Mouse (Mus musculus) layer of hippocampus, adult 18-20 months (tissue): Measurements from ENCODE around the gene Il12a. TPM values are rescaled to one million over a fixed set of nuclear protein-coding genes. Genes with fewer than 3 reads are reported as not detected.

ENCODE experiments used
- DNase-seq, 2 experiments: peaks; one replicate each; pipeline ENCODE4 v3.0.0; 2022; ENCODE audit warnings: low spot score in 2 of 2
- total RNA-seq, 2 experiments: library from RNA; stranded (reverse); gene quantifications; 2 replicates each; pipeline ENCODE4 v1.2.3; 2021

The Il12a gene
- total RNA-seq, 2 experiments from 2014 or later, result 0.76 to 1.0 TPM

DNA sequence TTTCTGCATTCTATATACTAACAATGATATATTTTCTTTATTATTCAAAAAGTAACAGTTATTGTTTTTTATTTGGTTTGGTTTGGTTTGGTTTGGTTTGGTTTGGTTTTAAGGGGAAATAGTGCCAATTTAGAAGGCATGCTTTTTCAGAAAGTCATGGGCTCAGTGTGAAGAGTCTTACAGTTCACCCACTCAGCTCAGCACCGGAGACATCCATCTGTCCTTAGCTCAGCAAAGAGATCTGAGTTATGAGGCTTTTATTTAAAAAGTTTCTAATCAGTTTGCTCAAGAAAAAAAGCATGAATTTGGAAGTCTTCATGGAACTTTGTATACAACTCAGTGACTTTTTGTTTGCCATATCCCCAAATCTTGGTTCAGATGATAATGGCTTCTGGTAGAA, 6.2 kb upstream of the Il12a start:
- DNase-seq, result no peak

DNA sequence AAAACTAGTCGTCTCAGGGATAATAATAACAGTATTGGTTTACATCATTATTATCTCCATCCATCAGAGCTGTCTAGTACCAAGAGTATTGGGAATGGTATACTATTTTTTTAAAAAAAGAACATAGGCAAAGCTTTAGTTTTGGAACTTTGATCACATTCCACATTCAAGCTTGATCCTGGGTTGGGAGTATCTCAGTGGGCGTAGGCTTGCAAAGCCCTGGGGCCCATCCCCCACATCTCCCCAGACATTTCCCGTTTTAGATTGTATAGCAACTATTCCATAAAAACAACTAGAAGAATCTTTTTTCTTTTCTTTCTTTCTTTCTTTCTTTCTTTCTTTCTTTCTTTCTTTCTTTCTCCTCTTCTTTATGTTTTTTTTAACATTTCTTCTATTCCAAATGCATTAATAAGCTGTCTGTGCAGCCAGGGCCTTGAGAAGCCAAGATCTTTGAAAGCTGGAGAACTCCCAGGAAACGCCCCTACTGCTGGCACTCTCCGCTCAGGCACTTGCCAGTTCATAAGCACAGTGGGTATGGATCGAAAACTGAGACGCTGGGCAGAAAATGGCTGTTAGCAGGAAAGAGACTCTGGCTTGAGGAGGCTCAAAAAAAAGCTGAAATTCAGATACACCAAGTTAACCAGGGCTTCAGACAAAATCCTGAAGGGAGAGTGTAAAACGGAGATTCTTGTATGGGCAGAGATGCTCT, 3.4 kb upstream of the Il12a start:
- peak; percentile 28 to 61 for DNase-seq

DNA sequence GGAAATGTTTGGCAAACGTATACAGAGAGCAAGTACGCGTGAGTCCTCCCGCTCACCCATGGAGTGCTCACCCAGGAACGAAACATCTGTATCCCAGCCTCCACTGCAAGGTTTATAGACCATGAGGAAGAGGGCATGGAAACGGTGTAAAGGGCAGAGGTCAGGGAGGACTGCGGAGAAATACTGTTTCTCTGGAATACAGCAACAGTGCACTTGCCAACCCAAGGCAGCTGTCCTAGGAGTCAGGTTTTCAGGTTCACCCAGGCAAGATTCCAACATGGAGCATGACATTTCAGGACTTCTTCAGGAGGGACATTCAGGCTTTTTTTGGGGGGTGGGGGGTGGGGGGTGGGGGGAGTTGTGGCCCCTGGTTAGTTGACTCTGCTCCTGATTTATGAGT, 1.1 kb upstream of the Il12a start:
- DNase-seq, result no peak

DNA sequence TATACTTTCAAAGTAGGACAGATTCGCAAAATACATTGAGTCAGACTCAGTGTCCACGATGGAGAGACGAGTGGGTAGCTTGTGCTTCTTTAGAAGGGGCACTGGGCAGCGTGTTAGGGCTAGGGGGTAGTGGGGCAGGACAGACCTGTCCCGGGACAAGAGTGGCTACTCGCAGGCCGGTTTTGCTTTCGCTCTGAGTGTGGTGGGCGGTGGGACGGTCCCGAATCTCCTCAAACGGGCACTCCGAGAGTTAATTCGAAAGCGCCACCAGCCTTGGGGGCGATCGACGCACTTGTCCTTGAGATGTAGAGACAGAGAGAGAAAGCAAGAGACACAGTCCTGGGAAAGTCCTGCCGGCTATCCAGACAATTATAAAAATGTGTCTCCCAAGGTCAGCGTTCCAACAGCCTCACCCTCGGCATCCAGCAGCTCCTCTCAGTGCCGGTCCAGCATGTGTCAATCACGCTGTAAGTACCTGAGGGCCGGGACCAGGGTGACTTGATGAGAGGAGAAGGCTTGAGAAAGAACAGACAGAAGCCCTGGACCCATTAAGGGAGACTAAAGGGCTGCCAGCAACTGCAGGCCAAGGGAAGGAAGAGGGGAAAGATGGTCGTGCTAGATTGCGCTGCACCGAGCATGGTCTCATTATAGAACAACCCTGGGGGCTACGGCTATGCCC, 795 bp downstream of the Il12a start:
- no peak for DNase-seq

DNA sequence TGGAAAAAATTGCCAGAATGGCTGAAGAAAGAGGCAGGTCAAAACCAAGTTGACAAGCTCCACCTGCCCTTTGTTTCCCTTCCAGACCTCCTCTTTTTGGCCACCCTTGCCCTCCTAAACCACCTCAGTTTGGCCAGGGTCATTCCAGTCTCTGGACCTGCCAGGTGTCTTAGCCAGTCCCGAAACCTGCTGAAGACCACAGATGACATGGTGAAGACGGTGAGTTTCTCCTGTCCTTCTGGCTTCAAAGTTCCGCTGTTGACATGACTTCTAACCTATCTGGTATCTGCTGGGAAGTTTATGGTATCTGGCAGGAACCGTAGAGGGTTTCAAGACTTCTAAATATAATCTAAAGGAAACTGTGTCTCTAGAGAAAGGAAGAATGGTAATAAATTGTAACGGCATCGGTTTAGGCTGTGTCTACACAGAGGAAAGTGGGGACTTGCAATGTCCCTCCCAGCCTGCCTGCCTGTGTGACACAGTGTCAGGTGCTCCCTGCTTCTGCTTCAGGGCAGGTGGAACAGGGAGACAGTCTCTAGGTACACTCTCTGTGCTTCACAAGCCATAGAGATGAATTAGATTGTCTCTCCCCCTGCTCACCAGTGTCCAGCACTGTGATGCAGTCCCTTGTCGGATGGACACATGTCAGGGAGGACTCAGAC, 1.6 kb downstream of the Il12a start:
- no peak for DNase-seq

DNA sequence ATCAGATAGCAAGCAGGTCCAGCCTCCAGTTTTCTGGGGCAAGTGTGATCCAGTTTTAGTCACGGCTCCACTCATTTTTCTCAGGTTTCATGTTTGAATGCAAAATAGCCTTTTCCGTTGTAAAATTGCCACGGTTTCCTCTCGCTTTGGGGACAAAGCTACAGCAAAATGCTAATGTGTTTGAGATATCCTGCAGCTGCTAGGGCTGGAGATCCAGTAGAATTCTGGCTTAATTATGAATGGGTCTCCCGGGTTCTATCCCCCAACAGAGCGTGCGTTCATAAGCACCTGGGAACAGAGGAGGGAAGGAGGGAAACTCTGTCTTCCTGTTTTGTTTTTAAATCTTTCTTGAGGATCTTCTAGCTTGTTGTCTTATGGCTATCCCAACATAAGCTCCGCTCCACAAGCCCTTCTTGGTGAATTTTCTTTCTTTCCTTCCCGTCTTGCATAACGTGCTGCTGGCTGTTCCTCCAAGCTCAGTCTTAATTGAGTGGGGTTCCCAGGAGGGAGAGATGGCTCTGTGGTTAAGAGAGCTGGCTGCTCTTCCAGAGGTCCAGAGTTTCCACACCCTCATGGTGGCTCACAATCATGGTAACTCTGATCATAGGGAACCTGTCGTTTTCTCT, 2.3 kb downstream of the Il12a start:
- no peak for DNase-seq

DNA sequence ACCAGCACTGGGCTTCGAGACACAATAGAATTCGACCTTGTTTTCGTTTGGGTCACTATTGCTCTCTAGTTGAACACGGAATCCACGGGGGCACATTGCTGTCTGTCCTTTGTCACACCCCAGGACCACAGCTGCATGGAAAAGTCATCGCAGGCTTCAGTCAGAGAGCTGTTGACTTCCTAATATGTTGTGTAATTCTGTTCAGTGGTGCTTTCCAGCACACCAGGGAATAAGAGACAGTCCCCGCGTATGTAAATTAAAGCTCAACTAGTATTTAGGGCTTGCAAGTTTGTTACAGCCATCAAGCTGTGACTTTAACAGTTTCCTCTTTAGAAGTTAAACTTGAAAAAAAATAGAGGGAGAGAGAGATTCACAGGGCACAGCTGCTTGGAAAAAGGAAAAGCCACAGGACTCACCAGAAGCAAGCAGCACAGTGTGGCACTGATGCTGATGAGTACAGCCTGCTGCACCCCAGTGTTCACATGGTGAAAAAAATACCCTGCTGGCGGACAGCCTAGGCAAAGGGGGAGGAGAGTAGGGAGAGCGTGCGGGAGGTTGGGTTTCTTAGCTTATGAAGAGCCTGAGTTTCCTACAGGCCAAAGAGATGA, 3.1 kb downstream of the Il12a start:
- DNase-seq, result peak; percentile 78 to 84

DNA sequence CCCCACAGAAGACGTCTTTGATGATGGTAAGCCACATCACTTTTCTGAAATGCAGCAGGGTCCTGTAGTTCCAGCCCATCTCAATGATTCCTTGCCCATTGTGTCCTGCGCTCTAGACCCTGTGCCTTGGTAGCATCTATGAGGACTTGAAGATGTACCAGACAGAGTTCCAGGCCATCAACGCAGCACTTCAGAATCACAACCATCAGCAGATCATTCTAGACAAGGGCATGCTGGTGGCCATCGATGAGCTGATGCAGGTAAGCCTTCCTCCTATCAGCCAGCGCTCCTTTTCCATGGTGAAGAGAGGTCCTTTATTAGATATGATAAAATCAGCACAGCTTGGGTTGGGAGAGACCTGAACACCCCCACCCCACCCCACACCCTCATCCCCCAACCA, 4.9 kb downstream of the Il12a start:
- DNase-seq, result no peak

DNA sequence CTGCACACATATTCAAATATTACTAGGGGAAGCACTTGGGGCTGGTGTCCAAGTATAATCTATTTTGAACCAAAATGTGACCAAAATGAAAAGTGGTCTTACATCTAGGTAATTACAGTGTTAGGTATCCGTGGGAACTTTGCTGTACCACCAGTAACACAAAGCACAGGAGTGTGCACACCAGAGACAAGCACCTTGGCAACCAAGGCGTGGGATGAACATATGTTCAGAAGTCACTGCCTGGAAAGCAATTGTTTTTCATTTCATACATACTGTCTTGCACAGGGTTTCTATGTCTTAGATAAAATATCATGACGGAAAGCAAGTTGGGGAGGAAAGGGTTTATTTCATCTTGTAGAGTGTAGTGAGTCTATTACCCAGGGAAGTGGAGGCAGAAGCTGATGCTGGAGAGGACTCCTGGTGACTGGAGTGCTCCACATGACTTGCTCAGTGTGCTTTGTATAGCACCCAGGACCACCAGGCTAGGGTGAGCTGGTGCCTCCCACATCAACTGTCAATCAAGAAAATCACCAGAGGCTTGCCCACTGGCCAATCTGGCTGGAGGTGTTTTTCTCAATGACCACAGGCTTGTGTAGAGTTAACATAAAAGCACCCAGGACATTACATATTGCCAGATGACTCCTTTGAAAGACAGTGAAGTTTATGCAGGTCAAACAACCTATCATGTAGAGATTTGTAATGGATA, 6.2 kb downstream of the Il12a start:
- DNase-seq, result peak in 1 of 2 experiments; percentile 43

DNA sequence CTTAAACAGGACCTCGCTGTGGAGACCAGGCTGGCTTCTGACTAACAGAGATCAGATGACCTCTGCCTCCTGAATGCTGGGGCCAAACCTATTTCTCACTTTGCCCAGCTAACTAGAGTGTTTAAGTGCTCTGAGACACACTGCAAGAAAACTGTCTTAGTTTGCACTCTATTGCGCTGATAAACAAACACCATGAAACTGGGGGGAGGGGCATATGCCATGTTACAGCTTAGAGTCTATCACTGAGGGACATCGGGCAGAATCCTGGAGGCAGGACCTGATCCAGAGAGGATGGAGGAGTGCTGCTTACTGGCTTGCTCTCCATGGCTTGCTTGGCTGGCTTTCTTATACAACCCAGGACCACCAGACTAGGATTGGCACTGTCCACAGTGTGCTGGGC, 8.2 kb downstream of the Il12a start:
- no peak for DNase-seq

DNA sequence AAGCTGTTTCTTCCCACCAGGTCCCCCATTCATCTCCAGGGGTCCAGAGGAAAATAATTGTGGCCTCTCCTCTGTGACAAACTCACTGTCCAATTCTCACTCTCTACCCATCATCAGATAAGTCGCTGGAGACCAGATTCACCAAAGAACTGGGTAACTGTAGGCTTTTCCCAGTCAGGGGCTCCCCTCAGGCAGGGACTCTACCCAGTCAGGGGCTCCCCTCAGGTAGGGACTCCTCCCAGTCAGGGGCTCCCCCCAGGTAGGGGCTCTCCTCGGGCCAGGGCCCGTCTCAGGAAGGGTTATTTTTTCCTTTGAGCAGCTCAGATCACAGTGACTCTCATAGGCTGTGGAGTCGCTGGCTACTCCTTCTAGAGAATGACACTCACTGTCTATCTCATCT, 9.6 kb downstream of the Il12a start:
- no peak for DNase-seq

DNA sequence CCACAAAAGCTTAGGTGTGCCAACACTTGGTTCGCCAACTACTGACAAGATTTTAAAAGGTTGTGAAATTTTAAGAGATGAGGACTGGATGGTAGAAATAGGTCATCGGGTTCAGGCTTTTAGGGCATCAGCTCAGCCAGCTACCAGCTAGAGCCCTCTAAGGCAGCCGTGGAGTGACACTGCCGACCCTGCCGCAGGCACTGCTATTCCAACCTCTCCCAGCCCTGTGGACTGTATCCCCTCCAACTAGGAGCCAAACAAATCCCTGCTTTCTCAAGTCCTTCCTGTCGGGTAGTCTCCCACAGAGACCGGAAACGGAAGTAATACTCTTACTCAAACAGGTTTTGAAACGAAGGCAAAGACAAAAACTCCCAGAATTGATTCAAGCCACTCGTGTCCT, 15.9 kb downstream of the Il12a start:
- no peak for DNase-seq

DNA sequence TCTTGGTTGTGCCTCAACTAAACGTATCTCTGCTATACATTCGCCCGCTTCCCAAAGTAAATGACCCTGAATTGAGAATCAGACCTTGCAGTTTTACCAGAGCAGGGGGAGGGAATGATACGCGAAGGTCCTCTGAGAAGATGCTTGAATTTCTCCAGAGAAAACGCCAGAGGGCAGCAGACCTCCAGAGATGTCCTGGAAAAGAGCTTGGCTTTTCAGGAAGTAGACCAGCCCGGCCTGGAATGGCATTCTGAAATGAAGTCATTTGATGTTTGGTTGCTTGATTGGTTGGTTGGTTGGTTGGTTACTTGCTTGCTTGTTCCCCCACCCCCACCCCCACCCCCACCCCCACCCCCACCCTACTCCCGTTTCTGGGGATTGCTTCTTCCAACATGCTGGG, 17.8 kb downstream of the Il12a start:
- peak in 1 of 2 experiments; percentile 32 for DNase-seq

DNA sequence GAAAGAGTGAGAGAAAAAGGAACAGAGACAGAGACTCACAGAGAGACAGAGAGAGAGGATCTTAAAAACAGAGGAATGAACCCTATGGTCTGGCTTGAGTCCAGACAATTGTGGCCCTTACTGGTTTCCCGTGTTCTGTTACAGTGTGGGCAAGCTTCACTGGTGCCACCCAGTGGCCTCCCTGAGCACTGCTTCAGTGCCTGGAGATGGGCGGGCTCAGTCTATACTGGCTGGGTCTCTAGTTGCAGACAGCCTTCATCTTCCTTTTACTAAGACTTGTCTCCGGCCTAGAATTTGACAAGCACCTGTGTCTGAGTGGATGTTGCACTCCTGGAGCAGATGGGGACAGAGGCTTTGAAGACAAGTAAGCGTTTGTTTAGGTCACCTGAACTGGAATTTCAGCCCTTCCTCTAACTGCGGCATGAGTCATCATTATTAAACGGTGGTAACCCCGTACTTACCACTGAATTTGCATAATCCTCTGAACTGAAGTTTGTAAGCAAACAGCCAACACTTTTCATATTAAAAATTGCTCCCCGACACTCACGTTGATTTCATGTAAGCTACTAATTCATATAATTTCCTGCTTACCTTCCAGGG, 18.9 kb downstream of the Il12a start:
- peak; percentile 49 to 90 for DNase-seq

DNA sequence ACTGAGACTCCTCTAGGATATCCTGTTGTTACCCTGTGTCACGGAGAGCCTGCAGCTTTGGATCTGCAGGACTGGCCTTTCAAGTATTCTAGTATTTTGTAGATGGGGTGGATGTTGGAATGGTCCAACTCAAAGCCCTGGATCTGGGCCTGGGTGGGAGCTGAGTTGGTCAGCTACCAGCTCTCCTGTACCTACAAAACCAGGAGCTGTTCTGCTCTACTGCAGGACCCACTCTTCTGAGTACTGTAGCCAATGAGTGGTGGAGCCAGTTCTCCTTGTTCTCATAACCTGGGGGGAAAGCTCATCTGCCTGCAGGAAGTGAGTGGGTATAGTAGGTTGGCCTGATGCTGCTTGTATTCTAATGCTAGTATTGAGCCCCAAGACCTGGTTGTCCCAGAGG, 20.0 kb downstream of the Il12a start:
- DNase-seq, result no peak

DNA sequence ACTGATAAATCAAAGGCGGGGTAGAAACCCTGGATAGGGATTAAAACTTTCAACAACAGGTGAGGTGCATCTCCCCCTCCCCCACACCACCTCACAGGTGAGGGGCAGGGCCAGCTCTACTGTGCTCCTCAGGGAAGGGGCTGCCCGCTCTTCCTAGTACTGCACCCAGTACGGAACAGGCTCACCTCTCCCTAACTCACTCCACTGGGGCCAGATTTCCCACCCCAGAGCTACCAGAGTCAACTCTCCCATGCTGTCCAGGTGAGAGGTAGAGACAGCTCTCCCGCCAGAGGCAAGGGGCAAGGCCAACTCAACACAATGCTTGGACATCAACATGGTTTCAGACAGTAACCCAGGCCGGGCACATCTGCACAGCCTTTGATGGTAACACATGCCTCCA, 21.1 kb downstream of the Il12a start:
- no peak for DNase-seq

DNA sequence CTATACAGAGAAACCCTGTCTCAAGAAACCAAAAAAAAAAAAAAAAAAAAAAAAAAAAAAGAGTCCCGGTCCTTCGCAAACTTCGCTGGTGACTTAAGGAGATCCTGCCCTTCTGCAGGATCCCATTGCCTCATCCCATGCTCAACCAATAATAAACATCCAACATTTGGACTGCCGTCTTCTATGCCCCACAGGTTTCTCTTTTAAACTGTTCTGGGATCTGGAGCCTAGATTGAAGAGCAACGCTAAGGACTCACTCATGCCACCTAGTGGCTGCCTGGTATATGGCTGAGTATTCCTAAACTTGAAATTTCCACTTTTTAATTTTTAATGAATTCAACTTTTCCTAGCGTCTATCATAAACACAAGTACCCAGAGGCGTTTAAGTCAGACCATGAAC, 23.1 kb downstream of the Il12a start:
- DNase-seq, result peak in 1 of 2 experiments; percentile 73

DNA sequence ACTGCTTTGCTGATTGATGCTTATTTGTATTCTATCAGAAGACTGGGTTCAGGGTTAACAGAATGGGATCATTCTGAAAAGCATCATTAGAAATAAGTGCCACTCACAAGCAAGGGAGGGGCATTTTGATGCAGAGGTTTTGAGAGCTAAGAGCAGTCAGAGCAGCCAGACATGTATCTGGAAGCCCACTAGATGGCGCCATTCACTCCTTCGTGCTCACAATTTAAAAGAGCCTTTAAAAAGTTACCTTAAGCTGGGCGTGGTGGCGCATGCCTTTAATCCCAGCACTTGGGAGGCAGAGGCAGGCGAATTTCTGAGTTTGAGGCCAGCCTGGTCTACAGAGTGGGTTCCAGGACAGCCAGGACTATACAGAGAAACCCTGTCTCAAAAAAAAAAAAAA, 26.9 kb downstream of the Il12a start:
- DNase-seq, result peak in 1 of 2 experiments; percentile 72

DNA sequence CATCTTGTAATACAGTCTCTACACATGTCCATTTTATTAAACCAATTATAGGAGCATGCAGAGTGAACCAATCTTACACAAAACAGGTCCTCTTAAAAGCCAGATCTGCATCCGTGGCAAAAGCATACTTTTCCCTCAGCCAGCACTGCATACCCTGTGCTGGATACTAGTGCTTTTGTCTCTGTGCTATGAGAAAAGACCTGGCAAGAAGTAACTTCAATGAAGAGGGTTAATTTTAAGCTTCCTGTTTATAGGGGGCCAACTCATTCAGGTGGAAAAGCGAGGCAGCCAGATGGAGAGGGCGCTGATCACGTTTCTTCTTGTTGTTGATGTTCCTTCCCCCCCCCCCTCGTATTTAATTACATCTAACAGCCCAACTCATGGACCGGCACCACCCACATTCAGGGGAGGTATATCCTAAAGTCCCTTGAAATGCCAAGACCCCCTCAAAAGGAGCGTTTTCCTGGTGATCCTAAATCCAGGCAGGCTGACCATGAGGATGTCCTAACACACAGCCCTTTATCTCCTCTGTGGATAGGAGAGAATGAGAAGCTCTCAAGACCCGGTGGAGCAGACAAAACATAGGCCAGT, 28.9 kb downstream of the Il12a start:
- DNase-seq, result no peak

DNA sequence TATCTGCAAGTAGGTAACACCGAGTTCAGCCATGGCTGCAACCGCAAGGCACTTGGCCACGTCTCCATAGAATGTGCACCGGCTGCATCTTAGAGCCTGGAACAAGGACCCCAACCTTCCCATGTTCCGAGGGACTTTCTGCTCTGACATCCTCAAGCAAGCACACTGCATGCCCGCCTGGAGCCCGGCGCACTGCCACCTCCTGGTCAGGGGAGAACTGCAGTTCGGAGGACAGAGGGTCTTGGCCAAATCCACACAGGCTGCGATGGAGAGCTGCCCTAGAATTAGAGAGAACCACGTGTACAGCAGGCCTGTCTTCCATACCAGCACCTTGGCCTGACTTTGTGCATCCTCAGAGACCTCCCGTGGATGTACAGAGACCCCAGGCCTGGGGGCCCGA, 29.8 kb downstream of the Il12a start:
- peak in 1 of 2 experiments; percentile 30 for DNase-seq
